Mouse (Mus musculus): ENCODE results near the gene B4galt5.

B4galt5 gene

DNA sequence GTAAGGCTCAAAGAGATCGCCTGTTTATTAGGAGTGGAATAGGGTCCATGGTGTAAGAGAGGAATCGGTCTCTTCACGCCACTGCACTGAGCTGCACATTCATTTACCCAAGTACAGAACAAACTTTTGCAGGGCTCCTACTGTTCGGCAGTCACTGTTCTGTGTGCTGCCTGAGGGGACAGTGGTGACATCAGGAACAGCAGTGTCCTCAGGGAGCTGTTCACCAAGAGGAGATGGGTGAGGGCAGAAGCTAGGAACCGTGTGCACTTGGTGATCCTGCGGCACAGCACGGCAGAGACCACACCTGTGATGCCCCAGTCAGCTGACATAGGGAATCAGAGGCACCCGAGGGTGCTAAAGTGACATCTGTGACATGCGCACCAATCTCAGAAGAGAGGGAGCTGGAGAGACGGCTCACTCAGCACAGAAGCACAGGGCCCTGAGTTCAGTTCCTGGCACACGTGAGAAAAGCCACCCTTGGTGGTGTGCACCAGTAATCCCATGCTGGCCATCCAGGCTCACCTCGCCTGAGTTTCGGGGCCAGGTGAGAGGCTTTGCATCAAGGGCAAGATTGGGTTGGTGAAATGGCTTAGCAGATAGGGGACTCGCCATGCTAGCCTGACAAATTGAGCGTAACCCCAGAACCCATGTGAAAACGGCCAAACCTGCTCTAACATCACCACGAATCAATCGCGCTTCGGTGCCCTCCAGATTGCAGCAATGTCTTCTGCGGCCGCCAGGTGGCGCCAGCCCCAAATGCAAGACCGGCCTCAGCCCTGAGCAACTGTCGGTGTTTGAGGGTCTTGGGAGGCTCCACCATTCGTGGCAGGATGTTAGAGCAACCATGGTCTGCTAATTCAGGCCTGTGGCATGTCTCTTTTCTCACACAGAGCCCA, 68.6 kb downstream of the B4galt5 start:
- peak; percentile 61 for DNase-seq (ENCODE audit: extremely low read depth, insufficient read length, low spot score)

DNA sequence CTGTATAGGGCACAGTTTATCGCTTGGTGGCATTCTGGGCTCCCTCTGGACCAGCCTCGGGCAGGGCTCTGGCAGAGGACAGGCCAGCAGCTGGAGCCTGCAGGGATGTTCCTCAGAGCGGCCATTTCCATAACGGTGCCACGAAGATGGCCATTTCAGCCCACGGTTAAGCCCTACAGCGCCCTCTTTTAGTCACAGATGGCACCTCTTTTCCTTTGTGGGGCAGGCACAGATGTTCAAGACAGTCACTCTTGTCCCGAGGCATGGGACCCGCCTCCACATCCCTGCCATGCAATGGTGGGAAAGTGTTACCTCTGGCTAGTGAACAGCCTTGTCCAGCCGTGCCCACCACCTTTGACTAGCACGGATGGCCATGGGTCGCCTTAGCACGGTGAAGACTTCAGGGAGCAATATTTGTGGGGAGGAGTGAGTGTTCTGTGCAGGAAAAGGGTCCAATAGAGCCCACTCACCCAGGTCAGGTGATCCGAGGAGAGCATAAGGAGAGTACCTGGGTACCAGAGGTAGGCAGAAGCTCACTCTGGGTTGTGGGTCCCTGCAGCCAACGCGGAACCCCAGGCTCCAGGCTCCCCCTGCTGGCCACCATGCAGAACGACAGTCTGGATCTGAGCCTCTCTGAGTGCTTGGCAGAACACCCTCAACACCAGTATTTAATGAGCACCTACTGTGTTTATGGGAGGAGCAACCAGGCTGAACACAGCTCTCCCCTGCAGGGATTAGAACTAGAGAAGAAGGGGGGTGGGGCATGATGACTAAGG, 70.0 kb downstream of the B4galt5 start:
- no peak for DNase-seq (ENCODE audit: extremely low read depth, insufficient read length, low spot score)

DNA sequence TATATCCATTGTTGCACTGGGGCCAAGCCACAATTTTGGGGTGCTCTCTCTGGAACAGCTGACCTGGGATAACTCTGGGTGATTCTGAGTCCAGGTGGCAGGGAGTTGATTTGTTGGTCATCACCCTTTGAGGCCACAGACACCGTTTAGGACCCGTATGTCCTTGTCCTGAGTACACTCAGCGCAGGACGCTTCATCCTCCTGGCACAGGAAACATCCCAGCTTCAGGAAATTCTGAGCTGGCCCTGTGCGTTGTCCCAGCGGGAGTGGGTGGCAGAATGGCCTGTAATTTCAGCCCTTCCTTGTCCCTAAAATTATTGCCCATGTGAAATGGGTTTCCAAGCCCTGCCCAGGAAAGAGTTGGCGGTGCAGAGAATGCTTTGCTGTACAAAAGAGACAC, 71.0 kb downstream of the B4galt5 start:
- DNase-seq (ENCODE audit: extremely low read depth, insufficient read length, low spot score): no peak

DNA sequence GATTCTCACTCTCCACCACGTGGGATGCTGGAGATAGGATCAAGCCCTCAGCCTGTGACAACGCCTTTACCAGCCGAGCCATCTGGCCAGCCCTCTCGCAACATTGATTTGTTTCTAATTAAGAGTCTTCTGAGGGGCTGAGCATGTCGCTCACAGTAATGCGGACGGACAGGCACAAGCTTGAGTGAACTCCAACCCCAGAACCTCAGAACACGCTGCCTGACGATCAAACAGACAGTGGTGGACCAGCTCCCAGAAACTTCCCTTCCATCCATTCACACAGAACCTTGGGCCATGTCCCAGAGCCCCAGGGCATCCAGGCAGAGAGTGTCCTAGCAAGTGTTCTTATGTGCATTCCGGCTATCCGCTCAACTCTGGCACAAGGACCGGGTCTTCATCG, 72.0 kb downstream of the B4galt5 start:
- DNase-seq (ENCODE audit: extremely low read depth, insufficient read length, low spot score): no peak

DNA sequence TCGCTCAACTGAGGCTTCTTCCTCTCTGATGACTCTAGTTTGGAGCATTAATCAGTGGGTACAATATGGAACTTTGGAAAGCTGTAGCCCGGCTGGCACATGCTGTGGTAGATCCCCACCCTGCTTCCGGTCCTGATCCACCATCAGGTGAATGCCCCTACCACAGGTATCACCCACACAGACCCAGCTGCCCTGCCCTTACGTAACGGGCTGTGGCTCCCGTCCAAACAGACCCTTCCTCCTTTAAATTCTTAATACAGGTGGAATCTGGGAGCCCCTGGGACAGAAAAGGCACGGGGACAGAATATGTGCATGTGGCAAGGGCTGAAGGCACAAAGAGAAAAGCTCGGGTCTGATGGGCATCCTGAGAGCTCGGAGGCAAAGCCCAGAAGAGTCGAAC, 73.1 kb downstream of the B4galt5 start:
- DNase-seq (ENCODE audit: extremely low read depth, insufficient read length, low spot score): no peak

DNA sequence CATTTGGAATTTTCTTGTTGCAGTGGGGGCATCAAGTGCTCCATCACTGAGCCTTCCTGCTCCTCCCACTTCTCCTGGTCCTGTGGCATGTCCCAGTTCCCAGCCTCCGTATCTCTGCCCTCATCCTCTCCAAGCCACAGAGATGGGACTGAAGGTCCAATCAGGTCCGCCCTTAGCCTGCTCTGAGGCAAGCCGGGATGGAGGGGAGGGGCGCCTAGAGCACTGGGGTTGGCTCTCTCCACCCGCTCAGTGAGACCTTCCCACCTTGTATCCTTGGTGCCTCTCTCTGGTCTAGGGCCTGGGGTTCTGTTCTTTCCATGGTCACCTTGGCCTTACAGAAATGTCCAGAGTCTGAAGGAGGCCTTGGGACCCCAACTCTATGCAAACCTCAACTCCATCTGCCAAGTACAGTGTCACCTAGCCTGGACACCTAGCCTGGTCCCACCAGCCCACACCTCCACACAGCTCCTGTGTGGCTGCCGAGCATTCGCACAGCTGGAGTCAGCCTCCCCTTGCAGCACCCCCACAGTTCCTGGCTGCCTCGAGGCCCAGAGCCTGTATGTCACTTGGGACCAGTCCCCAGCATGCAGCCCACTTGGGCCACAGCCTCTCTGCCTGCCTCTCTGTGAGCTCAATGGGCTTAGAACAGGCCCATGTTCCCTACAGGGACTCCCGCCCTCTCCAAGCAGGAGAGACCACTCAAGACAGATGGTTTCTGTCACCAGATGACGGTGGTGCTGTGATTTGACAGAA, 74.1 kb downstream of the B4galt5 start:
- no peak for DNase-seq (ENCODE audit: extremely low read depth, insufficient read length, low spot score)

DNA sequence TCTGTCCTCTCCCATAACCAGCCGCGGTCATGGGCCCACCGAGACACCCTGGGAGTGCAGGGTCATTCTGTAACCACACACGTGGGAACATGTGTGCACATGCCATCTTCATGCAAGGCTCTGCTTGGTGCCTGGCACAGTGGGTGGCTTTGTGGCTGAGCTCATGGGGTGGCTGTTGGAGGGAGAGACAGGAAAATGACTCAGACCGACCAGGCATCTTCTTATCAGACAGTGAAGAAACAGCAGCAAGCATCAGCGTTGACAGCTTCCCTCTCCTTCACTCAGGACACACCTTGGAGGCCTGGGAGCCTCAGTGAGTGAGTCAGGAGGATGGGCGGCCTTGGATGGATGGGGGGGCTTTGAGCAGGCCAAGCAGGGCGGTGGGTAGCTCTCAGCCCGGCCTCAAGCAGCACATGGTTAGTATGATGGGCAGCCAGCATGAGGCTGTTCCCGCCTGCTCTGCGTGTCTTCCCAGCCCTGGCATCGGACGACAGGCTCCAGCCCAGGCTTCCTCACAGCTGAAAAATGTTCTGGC, 75.7 kb downstream of the B4galt5 start:
- DNase-seq (ENCODE audit: extremely low read depth, insufficient read length, low spot score): no peak

DNA sequence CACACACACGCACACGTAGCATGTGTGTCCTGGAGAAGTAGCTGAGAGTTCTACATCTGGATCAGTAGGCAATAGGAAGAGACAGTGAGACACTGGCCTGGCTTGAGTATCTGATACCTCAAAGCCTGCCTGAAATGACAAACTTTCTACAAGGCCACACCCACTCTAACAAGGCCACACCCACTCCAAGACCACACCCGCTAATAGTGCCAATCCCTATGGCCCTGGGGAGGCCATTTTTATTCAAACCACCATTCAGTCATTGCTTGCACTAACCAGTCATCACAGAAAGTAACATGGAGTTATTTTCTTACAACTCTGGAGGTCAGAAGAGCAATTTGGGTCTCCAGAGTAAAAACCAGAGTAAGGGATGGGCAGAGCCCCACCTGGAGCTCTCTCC, 76.3 kb downstream of the B4galt5 start:
- no peak for DNase-seq (ENCODE audit: extremely low read depth, insufficient read length, low spot score)

DNA sequence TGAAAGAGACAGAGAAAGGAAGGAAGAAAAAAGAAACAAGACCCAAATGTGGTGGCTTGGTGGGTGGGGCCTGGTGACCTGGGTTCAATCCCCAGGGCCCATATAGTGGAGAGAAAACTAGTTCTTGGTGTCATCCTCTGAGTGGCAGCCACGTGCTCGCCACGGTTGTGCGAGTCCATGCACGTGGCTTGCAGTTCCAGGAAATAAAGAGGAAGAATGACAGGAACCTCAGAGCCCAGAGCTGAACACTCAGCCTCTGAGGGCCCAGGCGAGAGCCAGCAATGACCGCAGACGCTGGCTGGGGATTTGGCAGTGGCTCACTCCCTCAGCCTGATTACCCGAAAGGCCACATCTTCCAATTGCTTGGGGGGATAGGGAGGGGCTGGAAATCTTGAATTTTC, 77.9 kb downstream of the B4galt5 start:
- peak; percentile 49 for DNase-seq (ENCODE audit: extremely low read depth, insufficient read length, low spot score)

DNA sequence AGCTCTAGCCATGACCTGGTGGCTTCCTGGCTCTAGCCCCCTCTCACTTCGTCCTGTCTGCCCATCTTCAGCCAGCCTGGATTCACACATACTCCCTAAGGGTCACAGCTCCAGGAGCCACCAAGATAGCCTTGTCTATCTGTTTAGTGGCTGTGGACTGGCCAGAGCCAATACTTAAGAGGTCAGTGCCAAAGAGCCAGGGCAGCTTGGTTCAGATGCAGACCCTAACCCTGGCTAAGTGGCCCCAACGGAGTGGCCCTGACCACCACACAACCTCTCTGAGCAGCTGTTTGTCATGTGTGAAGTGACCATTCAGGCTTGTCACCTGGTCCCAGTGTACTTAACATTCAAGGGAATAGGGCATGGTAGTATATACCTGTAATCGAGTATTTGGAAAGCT, 78.5 kb downstream of the B4galt5 start:
- no peak for DNase-seq (ENCODE audit: extremely low read depth, insufficient read length, low spot score)

DNA sequence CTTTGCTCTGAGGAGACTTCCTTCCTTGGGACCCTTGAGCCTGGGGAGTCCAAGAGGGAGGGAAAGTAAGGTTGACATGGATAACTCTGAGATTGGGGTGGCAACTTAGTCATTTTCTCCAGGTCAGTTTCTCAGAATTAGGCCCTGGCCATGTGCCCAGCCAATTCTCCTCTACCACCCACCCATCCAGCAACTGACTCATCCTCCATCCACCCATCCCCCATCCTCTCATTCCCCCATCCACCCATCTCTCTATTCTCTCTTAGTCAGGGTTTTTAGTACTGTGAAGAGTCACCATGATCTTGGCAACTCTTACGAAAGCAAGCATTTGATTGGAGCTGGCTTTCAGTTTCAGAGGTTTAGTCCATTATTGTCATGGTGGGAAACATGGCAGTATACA, 80.3 kb downstream of the B4galt5 start:
- no peak for DNase-seq (ENCODE audit: extremely low read depth, insufficient read length, low spot score)

DNA sequence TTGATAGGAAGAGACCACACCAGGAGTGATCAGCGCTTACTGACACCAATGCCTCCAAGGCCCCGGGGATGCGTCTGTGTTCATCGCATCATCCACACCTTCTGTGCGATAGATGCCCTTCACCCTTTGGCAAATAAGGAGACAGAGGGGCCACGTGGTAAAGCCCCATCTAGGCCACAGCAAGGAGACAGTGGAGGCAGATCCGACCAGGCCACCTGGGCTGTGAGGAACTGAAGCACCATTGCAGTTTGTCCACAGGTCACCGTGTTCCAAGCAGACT, 80.6 kb downstream of the B4galt5 start:
- no peak for DNase-seq (ENCODE audit: extremely low read depth, insufficient read length, low spot score)

DNA sequence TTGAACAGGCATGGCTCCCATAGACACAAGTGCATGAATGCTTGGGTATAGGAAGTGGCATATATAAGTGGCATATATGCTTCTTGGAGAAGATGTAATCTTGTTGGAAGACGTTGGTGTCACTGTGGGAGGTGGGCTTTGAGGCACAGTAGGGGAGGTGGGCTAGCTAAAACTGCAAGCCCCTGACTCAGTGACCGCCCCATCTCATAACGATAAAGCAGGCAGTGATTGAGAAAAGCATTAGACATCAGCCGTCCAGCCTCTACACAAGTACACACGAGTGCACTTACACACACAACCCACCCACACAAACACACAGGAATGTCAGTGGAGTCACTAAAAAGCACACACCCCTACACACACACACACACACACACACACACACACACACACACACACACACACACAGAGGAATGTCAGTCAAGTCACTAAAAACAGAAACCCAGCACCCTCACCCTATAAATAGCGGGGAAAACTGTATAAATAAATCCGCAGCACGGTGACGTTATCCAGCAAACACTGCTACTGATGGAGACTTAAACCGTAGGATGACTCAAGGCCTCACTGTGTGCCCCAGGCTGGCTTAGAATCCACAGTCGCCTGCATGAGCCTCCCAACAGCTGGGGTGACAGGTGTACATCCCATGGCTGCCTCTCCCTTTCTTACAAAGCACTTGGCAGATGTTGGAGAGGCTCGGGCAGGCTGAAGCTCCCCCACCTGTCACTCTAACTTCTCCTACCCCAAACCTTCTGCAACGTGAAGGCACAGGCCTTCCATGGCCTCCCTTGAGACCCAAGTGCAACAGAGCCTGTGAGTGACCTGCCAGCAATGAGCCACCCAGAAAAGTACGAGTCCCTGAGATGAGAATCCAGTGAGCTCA, 81.2 kb downstream of the B4galt5 start:
- no peak for DNase-seq (ENCODE audit: extremely low read depth, insufficient read length, low spot score)

DNA sequence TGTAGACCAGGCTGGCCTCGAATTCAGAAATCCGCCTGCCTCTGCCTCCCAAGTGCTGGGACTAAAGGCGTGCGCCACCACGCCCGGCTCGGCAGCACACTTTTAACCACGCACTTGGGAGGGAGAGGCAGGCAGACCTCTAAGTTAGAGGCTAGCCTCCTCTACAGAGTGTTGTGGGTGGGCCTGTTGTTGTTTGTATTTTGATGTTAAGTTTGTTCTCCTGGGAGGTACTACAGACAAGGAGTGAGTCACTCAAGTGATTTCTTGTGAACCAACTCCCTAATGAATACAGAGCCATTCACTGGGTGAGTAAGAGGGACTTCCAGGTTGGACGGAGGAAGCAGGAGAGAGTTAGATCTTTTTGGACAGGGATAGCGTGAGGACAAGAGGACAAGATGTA, 82.8 kb downstream of the B4galt5 start:
- no peak for DNase-seq (ENCODE audit: extremely low read depth, insufficient read length, low spot score)

DNA sequence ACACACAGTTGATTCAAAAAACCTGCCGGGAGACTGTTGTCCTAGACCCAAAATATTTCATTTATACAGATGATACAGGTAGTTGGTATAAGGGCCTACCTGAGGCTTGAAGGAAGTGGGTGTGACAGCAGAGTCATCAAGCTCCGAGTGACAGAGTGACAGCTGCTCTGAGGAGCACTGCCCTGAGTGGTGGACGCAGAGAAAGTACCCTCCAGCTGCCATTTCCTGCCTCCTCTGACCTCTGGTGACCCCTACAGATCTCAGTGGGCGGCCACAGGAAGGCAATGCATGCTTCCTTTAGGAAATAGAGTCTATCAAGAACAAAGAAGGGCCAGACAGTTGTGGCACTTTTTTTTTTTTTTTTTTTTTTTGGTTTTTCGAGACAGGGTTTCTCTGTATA, 83.2 kb downstream of the B4galt5 start:
- no peak for DNase-seq (ENCODE audit: extremely low read depth, insufficient read length, low spot score)

DNA sequence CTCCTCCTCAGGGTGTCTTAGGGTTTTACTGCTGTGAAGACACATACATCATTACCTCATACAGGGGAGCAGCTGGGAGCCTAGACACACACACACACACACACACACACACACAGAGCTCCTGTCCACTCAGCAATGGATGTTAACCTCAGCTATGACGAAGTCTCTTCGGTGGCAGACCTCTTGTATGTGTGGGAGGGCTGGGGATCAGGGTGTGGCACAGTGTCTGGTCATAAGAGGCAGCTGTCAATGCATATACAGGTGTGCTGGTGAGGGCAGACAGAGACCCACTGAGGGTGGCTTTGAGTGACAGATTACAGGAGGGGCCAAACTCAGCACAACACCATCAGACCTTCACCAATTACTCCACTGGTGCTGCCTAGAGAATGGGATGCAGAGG, 84.0 kb downstream of the B4galt5 start:
- no peak for DNase-seq (ENCODE audit: extremely low read depth, insufficient read length, low spot score)

DNA sequence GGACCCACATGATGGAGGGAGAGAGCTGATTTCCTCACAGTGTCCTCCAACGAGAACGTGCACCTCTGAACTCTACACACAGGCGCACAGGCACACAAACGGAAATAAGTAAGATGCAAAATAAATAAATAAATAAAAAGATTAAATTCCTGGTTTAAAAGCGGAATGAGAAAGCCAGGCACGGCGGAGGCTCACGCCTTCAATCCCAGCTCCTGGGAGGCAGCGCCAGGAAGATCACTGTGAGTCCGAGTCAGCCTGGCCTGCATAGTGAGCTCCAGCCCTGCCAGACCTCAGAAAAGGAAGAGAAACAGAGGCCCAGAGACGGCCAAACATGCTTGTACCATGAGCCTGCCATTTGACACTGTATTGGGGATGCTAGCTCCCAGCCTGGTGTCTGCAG, 85.1 kb downstream of the B4galt5 start:
- no peak for DNase-seq (ENCODE audit: extremely low read depth, insufficient read length, low spot score)

DNA sequence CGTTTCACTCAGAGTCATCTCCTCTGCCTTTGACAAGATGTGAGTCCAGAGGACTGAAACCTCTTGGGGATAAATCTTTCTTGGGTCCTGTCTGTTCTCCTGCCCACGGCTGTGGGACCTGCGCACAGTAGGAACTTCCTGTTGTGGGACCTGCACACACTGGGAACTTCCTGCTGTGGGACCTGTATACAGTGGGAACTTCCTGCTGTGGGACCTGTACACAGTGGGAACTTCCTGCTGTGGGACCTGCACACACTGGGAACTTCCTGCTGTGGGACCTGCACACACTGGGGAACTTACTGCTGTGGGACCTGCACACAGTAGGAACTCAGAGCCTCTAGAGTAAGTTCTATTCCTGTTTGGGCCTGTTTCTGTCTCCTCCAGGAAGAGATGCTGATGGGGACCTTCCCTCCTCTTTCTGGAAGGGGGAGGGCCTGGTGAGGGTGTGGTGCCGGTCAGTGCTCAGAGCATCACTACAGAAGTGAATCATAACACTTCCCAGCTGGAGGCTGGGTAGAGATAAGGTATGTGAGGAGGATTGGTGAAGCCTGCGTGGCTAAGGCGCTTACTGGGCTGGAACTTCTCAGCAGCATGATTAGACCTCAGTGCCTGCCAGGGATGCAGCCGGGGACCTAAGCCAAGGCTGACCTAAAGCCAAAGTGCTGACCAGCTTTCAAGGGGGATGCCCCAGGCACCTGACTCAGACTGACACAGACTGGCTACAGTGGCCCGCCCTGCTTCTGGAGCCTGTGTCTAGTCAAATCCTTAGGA, 85.8 kb downstream of the B4galt5 start:
- DNase-seq (ENCODE audit: extremely low read depth, insufficient read length, low spot score): peak; percentile 82

DNA sequence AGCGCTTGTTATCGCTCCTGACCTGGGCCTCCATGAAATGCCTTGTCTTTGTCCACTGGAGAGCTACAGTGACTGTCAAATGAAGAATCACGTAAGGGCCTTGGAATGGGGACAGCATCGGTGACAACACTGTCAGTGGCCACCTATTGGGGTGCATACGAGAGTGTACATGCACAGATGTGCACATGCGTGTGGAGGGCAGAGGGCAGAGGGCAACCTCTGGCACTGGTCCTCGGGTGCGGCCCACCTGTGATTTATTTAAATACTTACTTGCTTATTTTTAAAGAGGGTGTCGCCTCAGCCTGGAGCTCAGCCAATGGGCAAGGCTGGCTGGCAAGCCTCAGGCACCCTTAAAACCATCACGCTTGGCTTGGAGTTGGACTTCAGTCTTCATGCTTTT, 86.5 kb downstream of the B4galt5 start:
- no peak for DNase-seq (ENCODE audit: extremely low read depth, insufficient read length, low spot score)

DNA sequence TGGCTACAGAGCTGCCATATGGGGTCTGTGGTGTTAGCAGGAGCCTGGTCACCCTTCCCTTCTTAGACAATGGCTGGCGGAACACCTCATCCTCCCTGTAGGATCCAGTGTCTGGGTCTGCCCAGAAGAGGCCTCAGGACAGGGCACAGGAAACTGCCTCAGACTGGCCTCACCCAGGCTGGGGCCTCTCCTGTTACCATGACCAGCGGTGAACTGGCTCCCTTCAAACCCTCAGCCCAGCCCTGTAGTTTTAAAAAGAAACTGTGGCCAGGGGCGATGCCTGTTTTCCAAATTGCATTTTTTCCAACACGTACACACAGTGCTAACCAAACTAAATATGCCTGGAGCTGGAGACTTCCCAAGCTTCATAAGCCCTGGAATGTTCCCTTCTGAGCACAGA, 87.9 kb downstream of the B4galt5 start:
- DNase-seq (ENCODE audit: extremely low read depth, insufficient read length, low spot score): no peak
